Mouse (Mus musculus) lung, adult 2 months (tissue): ENCODE measurements around the gene Fig4. TPM values are rescaled to one million over a fixed set of nuclear protein-coding genes. Genes with fewer than 3 reads are reported as not detected.

Experiments used
- DNase-seq: peaks from one replicate; pipeline ENCODE4 v3.0.0; 2022
- H3K4me1 ChIP-seq: fragments of 200-500 bp; 2 replicates; pipeline ENCODE4 v1.6.1; 2011; ENCODE audit warnings: low read length; ENCODE audit not compliant: control insufficient read depth, insufficient read depth
- H3K4me3 ChIP-seq: fragments of 200-500 bp; replicated peaks from 2 replicates; pipeline ENCODE3; 2011; ENCODE audit warnings: low read depth, mild to moderate bottlenecking, control low read depth, low read length; ENCODE audit errors: extremely low read depth
- CTCF ChIP-seq: fragments of 200-500 bp; IDR thresholded peaks from 2 replicates; pipeline ENCODE4 v1.5.1; 2011; ENCODE audit warnings: mild to moderate bottlenecking, low read length, control low read depth; ENCODE audit not compliant: insufficient read depth
- POLR2A ChIP-seq: fragments of 200-500 bp; IDR thresholded peaks from 2 replicates; pipeline ENCODE4 v1.6.1; 2011; ENCODE audit warnings: low read depth, mild to moderate bottlenecking, control low read depth, low read length, borderline replicate concordance; ENCODE audit errors: extremely low read depth
- WGBS: fragments of 180-500 bp; shearing (Covaris S2); methylation state at CpG from one replicate; pipeline ENCODE4 v1.1.7; 2018; 5-methylcytosine and 5-hydroxymethylcytosine counted together
- polyA plus RNA-seq: library from polyadenylated mRNA; depleted of rRNA; stranded (reverse); fragments of >200 nt; gene quantifications from 2 replicates; pipeline ENCODE4 v1.2.3, GENCODE M21; 2012

The Fig4 gene
- polyA plus RNA-seq, 1 experiment: 13.6 TPM

- WGBS: 61% methylated on average over 5 of the region's 5 CpGs
- H3K4me3 ChIP-seq: no peak overlapping the region
- no peak for DNase-seq
- H3K4me1 ChIP-seq: no peaks in the 10 kb centered on the region
- TF ChIP-seq POLR2A (no peak), CTCF (no peak)
Measured at GRCm38 (mm10) chr10:41246111-41246510, 56.9 kb downstream of the Fig4 start.

GRCm38 (mm10) chr10:41245477-41245876, 57.6 kb downstream of the Fig4 start:
- DNase-seq: no peak
- no peak overlapping the region for H3K4me3 ChIP-seq

GRCm38 (mm10) chr10:41245028-41245427, 58.0 kb downstream of the Fig4 start:
- Histone ChIP-seq H3K4me3 (no peak overlapping the region), H3K4me1 (no peaks in the 10 kb centered on the region)
- DNase-seq: no peak
- TF ChIP-seq POLR2A (no peak), CTCF (no peak)
- 85% methylated on average over 6 of the region's 6 CpGs for WGBS

More at GRCm38 (mm10) chr10:41245477-41245876, 57.6 kb downstream of the Fig4 start:
- H3K4me1 ChIP-seq: no peaks in the 10 kb centered on the region
- 89% methylated on average over 6 of the region's 6 CpGs for WGBS
- TF ChIP-seq POLR2A (no peak), CTCF (no peak)

GRCm38 (mm10) chr10:41243930-41244329, 59.1 kb downstream of the Fig4 start:
- no peak for TF ChIP-seq CTCF
- TF ChIP-seq POLR2A: no peak
- WGBS: 93% methylated on average over 6 of the region's 6 CpGs
- no peak overlapping the region for H3K4me3 ChIP-seq
- DNase-seq: no peak
- H3K4me1 ChIP-seq: no peaks in the 10 kb centered on the region

- DNase-seq: no peak
- no peak for TF ChIP-seq CTCF
- no peak for TF ChIP-seq POLR2A
- no peaks in the 10 kb centered on the region for H3K4me1 ChIP-seq
- WGBS: 71% methylated on average over 6 of the region's 6 CpGs
- H3K4me3 ChIP-seq: no peak overlapping the region
Measured at GRCm38 (mm10) chr10:41241558-41242242, 61.4 kb downstream of the Fig4 start.

- no peak for DNase-seq
- 41% methylated on average over 7 of the region's 7 CpGs for WGBS
- Histone ChIP-seq H3K4me1 (no peaks in the 10 kb centered on the region), H3K4me3 (no peak overlapping the region)
- no peak for TF ChIP-seq CTCF
- TF ChIP-seq POLR2A: no peak
Measured at GRCm38 (mm10) chr10:41241080-41241479, 62.0 kb downstream of the Fig4 start.

GRCm38 (mm10) chr10:41236020-41236419, 67.0 kb downstream of the Fig4 start:
- no peak for DNase-seq
- Histone ChIP-seq H3K4me3 (no peak overlapping the region), H3K4me1 (no peaks in the 10 kb centered on the region)
- 90% methylated on average over 2 of the region's 2 CpGs for WGBS
- TF ChIP-seq CTCF: no peak
- TF ChIP-seq POLR2A: no peak

- TF ChIP-seq POLR2A (no peak), CTCF (no peak)
- Histone ChIP-seq H3K4me3 (no peak overlapping the region), H3K4me1 (no peaks in the 10 kb centered on the region)
- 95% methylated on average over 3 of the region's 3 CpGs for WGBS
- no peak for DNase-seq
Measured at GRCm38 (mm10) chr10:41235584-41235983, 67.5 kb downstream of the Fig4 start.

GRCm38 (mm10) chr10:41235159-41235558, 67.9 kb downstream of the Fig4 start:
- H3K4me3 ChIP-seq: no peak overlapping the region
- no peaks in the 10 kb centered on the region for H3K4me1 ChIP-seq
- DNase-seq: no peak
- TF ChIP-seq CTCF (no peak), POLR2A (no peak)
- WGBS: 89% methylated on average over 2 of the region's 2 CpGs

- no peak for TF ChIP-seq CTCF
- no peak for TF ChIP-seq POLR2A
- Histone ChIP-seq H3K4me1 (no peaks in the 10 kb centered on the region), H3K4me3 (no peak overlapping the region)
- WGBS: 69% methylated on average over 9 of the region's 9 CpGs
- DNase-seq: no peak
Measured at GRCm38 (mm10) chr10:41234552-41234951, 68.5 kb downstream of the Fig4 start.

- DNase-seq: no peak
- H3K4me3 ChIP-seq: no peak overlapping the region
- WGBS: 83% methylated on average over 6 of the region's 6 CpGs
- no peaks in the 10 kb centered on the region for H3K4me1 ChIP-seq
- no peak for TF ChIP-seq CTCF
Measured at GRCm38 (mm10) chr10:41233140-41233539, 69.9 kb downstream of the Fig4 start.
